Mouse (Mus musculus) embryo, embryonic 10.5 days (tissue): ENCODE results near the gene Gm21860.
"Not testable (repeated sequence)": the region's sequence is repeated elsewhere in the genome, so short reads cannot be mapped to it uniquely, and the experiment has no call there.

Experiments
- DNase-seq: peaks from one replicate; pipeline ENCODE4 v3.0.0-alpha.2; 2015; ENCODE audit warnings: low spot score

Gm21860 gene

GRCm38 (mm10) chrY:90754721-90755120, at the start of gene Gm21860:
Gene Gm21860 (minus strand): TSS chrY:90754821.
- not testable (repeated sequence) for DNase-seq

GRCm38 (mm10) chrY:90784438-90784837, 29.8 kb upstream of the Gm21860 start, which contains the start of gene Gm47283:
Gene Gm47283 (plus strand): TSS chrY:90784738.
- not testable (repeated sequence) for DNase-seq

GRCm38 (mm10) chrY:90745256-90745655, 9.4 kb downstream of the Gm21860 start:
- not testable (repeated sequence) for DNase-seq

GRCm38 (mm10) chrY:90744381-90744981, 10.1 kb downstream of the Gm21860 start:
- DNase-seq: peak; percentile 65

GRCm38 (mm10) chrY:90743811-90744220, 10.8 kb downstream of the Gm21860 start:
- no peak for DNase-seq

GRCm38 (mm10) chrY:90743053-90743810, 11.4 kb downstream of the Gm21860 start:
- DNase-seq: not testable (repeated sequence)

- DNase-seq: peak; percentile 5
Observed at GRCm38 (mm10) chrY:90742261-90743052, 12.2 kb downstream of the Gm21860 start.

GRCm38 (mm10) chrY:90741452-90742260, 13.0 kb downstream of the Gm21860 start:
- DNase-seq: peak; percentile 31

- peak; percentile 50 for DNase-seq
Observed at GRCm38 (mm10) chrY:90741006-90741405, 13.6 kb downstream of the Gm21860 start.

GRCm38 (mm10) chrY:90740013-90740561, 14.5 kb downstream of the Gm21860 start:
- peak; percentile 86 for DNase-seq

GRCm38 (mm10) chrY:90739531-90740012, 15.0 kb downstream of the Gm21860 start:
- not testable (repeated sequence) for DNase-seq

- DNase-seq: peak; percentile 72
Observed at GRCm38 (mm10) chrY:90738841-90739530, 15.6 kb downstream of the Gm21860 start.

GRCm38 (mm10) chrY:90738431-90738680, 16.3 kb downstream of the Gm21860 start:
- DNase-seq: no peak

GRCm38 (mm10) chrY:90737606-90738430, 16.8 kb downstream of the Gm21860 start:
- no peak for DNase-seq

- peak; percentile 20 for DNase-seq
Observed at GRCm38 (mm10) chrY:90736217-90737000, 18.2 kb downstream of the Gm21860 start.

GRCm38 (mm10) chrY:90735181-90735895, 19.3 kb downstream of the Gm21860 start:
- peak; percentile 17 for DNase-seq

GRCm38 (mm10) chrY:90734334-90734696, 20.3 kb downstream of the Gm21860 start:
- peak; percentile 27 for DNase-seq

- not testable (repeated sequence) for DNase-seq
Observed at GRCm38 (mm10) chrY:90733656-90734333, 20.8 kb downstream of the Gm21860 start.
